Mouse (Mus musculus) embryonic facial prominence, embryonic 11.5 days (tissue): ENCODE data around the gene Ncoa7. TPM values are rescaled to one million over a fixed set of nuclear protein-coding genes. Genes with fewer than 3 reads are reported as not detected.
"Not testable (repeated sequence)": the region's sequence is repeated elsewhere in the genome, so short reads cannot be mapped to it uniquely, and the experiment has no call there.

Experiments used
- ATAC-seq: fragments of 200-750 bp; cut with Nextera tagmentation; replicated peaks from 2 replicates; pipeline ENCODE4 v1.8.0; 2017; ENCODE audit warnings: low read depth; ENCODE audit not compliant: insufficient number of reproducible peaks, low FRiP score, low TSS enrichment
- DNase-seq: peaks from one replicate; pipeline ENCODE4 v3.0.0-alpha.2; 2015; ENCODE audit warnings: low spot score
- H3K27ac ChIP-seq: fragments of 300-500 bp; sonication (generic); replicated peaks from 2 replicates; pipeline ENCODE4 v1.5.1; 2014; ENCODE audit warnings: mild to moderate bottlenecking, low read depth, low read length, control low read depth
- H3K27me3 ChIP-seq: fragments of 300-500 bp; sonication (generic); 2 replicates; pipeline ENCODE4 v1.6.1; 2014; ENCODE audit warnings: mild to moderate bottlenecking, low read length, moderate library complexity, mixed read lengths; ENCODE audit not compliant: control insufficient read depth, insufficient read depth
- H3K36me3 ChIP-seq: fragments of 300-500 bp; sonication (generic); replicated peaks from 2 replicates; pipeline ENCODE4 v1.6.1; 2014; ENCODE audit warnings: low read depth, mild to moderate bottlenecking, low read length, moderate library complexity, mixed read lengths; ENCODE audit not compliant: control insufficient read depth, insufficient read depth
- H3K4me1 ChIP-seq: fragments of 300-500 bp; sonication (generic); 2 replicates; pipeline ENCODE4 v1.6.1; 2014; ENCODE audit warnings: low read length, mixed read lengths; ENCODE audit not compliant: control insufficient read depth, insufficient read depth
- H3K4me2 ChIP-seq: fragments of 300-500 bp; sonication (generic); 2 replicates; pipeline ENCODE4 v1.6.1; 2014; ENCODE audit warnings: low read depth, mild to moderate bottlenecking, control low read depth, low read length, moderate library complexity
- H3K4me3 ChIP-seq: fragments of 300-500 bp; sonication (generic); 2 replicates; pipeline ENCODE4 v1.5.1; 2014; ENCODE audit warnings: low read depth, low read length, control low read depth
- H3K9ac ChIP-seq: fragments of 300-500 bp; sonication (generic); replicated peaks from 2 replicates; pipeline ENCODE4 v1.6.1; 2014; ENCODE audit warnings: mild to moderate bottlenecking, control low read depth, low read length
- H3K9me3 ChIP-seq: fragments of 300-500 bp; sonication (generic); replicated peaks from 2 replicates; pipeline ENCODE4 v1.6.1; 2016; ENCODE audit warnings: mild to moderate bottlenecking, low read length, inconsistent platforms, mixed read lengths; ENCODE audit not compliant: control insufficient read depth
- WGBS: fragments of 180-500 bp; shearing (Covaris S2); extraction: QIAGEN DNeasy Blood & Tissue Kit; methylation state at CpG from one replicate; pipeline ENCODE4 v1.1.7; 2014; 5-methylcytosine and 5-hydroxymethylcytosine counted together
- polyA plus RNA-seq: library from polyadenylated mRNA; unstranded; fragments of >200 nt; fragmentation: Nextera tagmentation; extraction: Ambion mirVana; gene quantifications from 2 replicates; pipeline ENCODE4 v1.2.1, GENCODE M21; 2014

The Ncoa7 gene
- polyA plus RNA-seq, 1 experiment from 2014 or later: 9.7 TPM

- H3K27me3 ChIP-seq: no peaks in the 10 kb centered on the region
- no peaks in the 10 kb centered on the region for H3K4me1 ChIP-seq
- no peaks in the 10 kb centered on the region for H3K9me3 ChIP-seq
- no peak overlapping the region for H3K4me3 ChIP-seq
- no peak overlapping the region for H3K4me2 ChIP-seq
- H3K9ac ChIP-seq: no peak overlapping the region
- WGBS: 85% methylated on average over 2 of the region's 2 CpGs
- H3K36me3 ChIP-seq: no peaks in the 10 kb centered on the region
- no peak overlapping the region for H3K27ac ChIP-seq
- no peak for DNase-seq
- no peak for ATAC-seq
Observed at GRCm38 (mm10) chr10:30666580-30666979, 136.5 kb downstream of the Ncoa7 start.

- 88% methylated on average over 6 of the region's 6 CpGs for WGBS
- no peak overlapping the region for H3K27ac ChIP-seq
Observed at GRCm38 (mm10) chr10:30660564-30661328, 142.4 kb downstream of the Ncoa7 start.

GRCm38 (mm10) chr10:30655655-30656054, 147.5 kb downstream of the Ncoa7 start:
- peak; percentile 80 for DNase-seq
- H3K9ac ChIP-seq: peak overlapping the region; percentile 54
- H3K4me3 ChIP-seq: peak overlapping the region; percentile 24
- no peaks in the 10 kb centered on the region for H3K9me3 ChIP-seq
- WGBS: 3% methylated on average over 5 of the region's 5 CpGs
- H3K4me1 ChIP-seq: no peaks in the 10 kb centered on the region
- H3K36me3 ChIP-seq: no peaks in the 10 kb centered on the region; the same call in none of the 2 replicates
- no peaks in the 10 kb centered on the region for H3K27me3 ChIP-seq
- H3K27ac ChIP-seq: peak overlapping the region; percentile 35; the same call in 1 of the 2 replicates
- peak; percentile 75; the same call in 1 of the 2 replicates for ATAC-seq
- peak overlapping the region; percentile 38 for H3K4me2 ChIP-seq

More at GRCm38 (mm10) chr10:30660564-30661328, 142.4 kb downstream of the Ncoa7 start:
- no peaks in the 10 kb centered on the region for H3K36me3 ChIP-seq
- no peak overlapping the region for H3K4me3 ChIP-seq
- no peak overlapping the region for H3K9ac ChIP-seq
- no peaks in the 10 kb centered on the region for H3K9me3 ChIP-seq
- DNase-seq (no peak), ATAC-seq (no peak)
- no peaks in the 10 kb centered on the region for H3K27me3 ChIP-seq
- no peaks in the 10 kb centered on the region for H3K4me1 ChIP-seq
- no peak overlapping the region for H3K4me2 ChIP-seq

GRCm38 (mm10) chr10:30647681-30648080, 155.4 kb downstream of the Ncoa7 start:
- Histone ChIP-seq H3K9me3 (no peaks in the 10 kb centered on the region), H3K9ac (no peak overlapping the region), H3K36me3 (no peaks in the 10 kb centered on the region; the same call in 1 of the 2 replicates), H3K4me1 (no peaks in the 10 kb centered on the region), H3K27ac (no peak overlapping the region), H3K4me3 (no peak overlapping the region), H3K27me3 (no peaks in the 10 kb centered on the region), H3K4me2 (no peak overlapping the region)
- WGBS: 43% methylated on average over 2 of the region's 2 CpGs
- ATAC-seq (no peak), DNase-seq (no peak)

- WGBS: 74% methylated on average over 3 of the region's 3 CpGs
- H3K4me3 ChIP-seq: no peak overlapping the region
- no peaks in the 10 kb centered on the region for H3K9me3 ChIP-seq
- no peaks in the 10 kb centered on the region for H3K27me3 ChIP-seq
- no peak overlapping the region for H3K4me2 ChIP-seq
- no peak overlapping the region for H3K27ac ChIP-seq
- ATAC-seq (no peak), DNase-seq (no peak)
- H3K36me3 ChIP-seq: no peaks in the 10 kb centered on the region
- H3K4me1 ChIP-seq: no peaks in the 10 kb centered on the region
- H3K9ac ChIP-seq: no peak overlapping the region
Observed at GRCm38 (mm10) chr10:30638216-30638615, 164.9 kb downstream of the Ncoa7 start.

GRCm38 (mm10) chr10:30636474-30637154, 166.5 kb downstream of the Ncoa7 start:
- H3K4me3 ChIP-seq, H3K9me3 ChIP-seq, H3K4me2 ChIP-seq, H3K27me3 ChIP-seq, H3K36me3 ChIP-seq, ATAC-seq, DNase-seq, H3K4me1 ChIP-seq, H3K27ac ChIP-seq, H3K9ac ChIP-seq: not testable (repeated sequence)
- 86% methylated on average over 1 of the region's 1 CpGs for WGBS

- no peak overlapping the region for H3K4me2 ChIP-seq
- H3K27ac ChIP-seq: no peak overlapping the region
- H3K4me3 ChIP-seq: no peak overlapping the region
- H3K9me3 ChIP-seq: no peaks in the 10 kb centered on the region
- DNase-seq: no peak
- H3K4me1 ChIP-seq: no peaks in the 10 kb centered on the region
- WGBS: 96% methylated on average over 1 of the region's 1 CpGs
- no peak for ATAC-seq
- H3K27me3 ChIP-seq: no peaks in the 10 kb centered on the region
- no peaks in the 10 kb centered on the region for H3K36me3 ChIP-seq
- H3K9ac ChIP-seq: no peak overlapping the region
Observed at GRCm38 (mm10) chr10:30632718-30633117, 170.4 kb downstream of the Ncoa7 start.

- Histone ChIP-seq H3K4me3 (no peak overlapping the region), H3K27me3 (no peaks in the 10 kb centered on the region), H3K4me1 (no peaks in the 10 kb centered on the region), H3K27ac (no peak overlapping the region), H3K9me3 (no peaks in the 10 kb centered on the region), H3K9ac (no peak overlapping the region), H3K4me2 (no peak overlapping the region), H3K36me3 (no peaks in the 10 kb centered on the region)
- DNase-seq (no peak), ATAC-seq (no peak)
Observed at GRCm38 (mm10) chr10:30629977-30630376, 173.1 kb downstream of the Ncoa7 start.
